Mouse (Mus musculus) embryonic facial prominence, embryonic 15.5 days (tissue): ENCODE results near the gene Bahcc1. TPM values are rescaled to one million over a fixed set of nuclear protein-coding genes. Genes with fewer than 3 reads are reported as not detected.
A peak's percentile ranks its signal among the peaks of the same experiment; 100 is the strongest.

Experiments
- ATAC-seq: fragments of 200-750 bp; cut with Nextera tagmentation; 2 replicates; pipeline ENCODE4 v1.8.0; 2017; ENCODE audit warnings: low read depth, moderate TSS enrichment; ENCODE audit not compliant: insufficient number of reproducible peaks, low FRiP score, low TSS enrichment
- H3K27ac ChIP-seq: fragments of 300-500 bp; sonication (generic); replicated peaks from 2 replicates; pipeline ENCODE4 v1.5.1; 2015; ENCODE audit warnings: mild to moderate bottlenecking, inconsistent platforms
- H3K27me3 ChIP-seq: fragments of 300-500 bp; sonication (generic); 2 replicates; pipeline ENCODE4 v1.6.1; 2015; ENCODE audit warnings: inconsistent platforms
- H3K36me3 ChIP-seq: fragments of 300-500 bp; sonication (generic); 2 replicates; pipeline ENCODE4 v1.6.1; 2015; ENCODE audit warnings: mild to moderate bottlenecking, inconsistent platforms
- H3K4me1 ChIP-seq: fragments of 300-500 bp; sonication (generic); 2 replicates; pipeline ENCODE4 v1.6.1; 2015; ENCODE audit warnings: inconsistent platforms
- H3K4me2 ChIP-seq: fragments of 300-500 bp; sonication (generic); replicated peaks from 2 replicates; pipeline ENCODE4 v1.6.1; 2015; ENCODE audit warnings: mild to moderate bottlenecking, inconsistent platforms
- H3K4me3 ChIP-seq: fragments of 300-500 bp; sonication (generic); replicated peaks from 2 replicates; pipeline ENCODE4 v1.5.1; 2015; ENCODE audit warnings: mild to moderate bottlenecking, inconsistent platforms
- H3K9ac ChIP-seq: fragments of 300-500 bp; sonication (generic); 2 replicates; pipeline ENCODE4 v1.6.1; 2015; ENCODE audit warnings: inconsistent platforms
- H3K9me3 ChIP-seq: fragments of 300-500 bp; sonication (generic); replicated peaks from 2 replicates; pipeline ENCODE4 v1.6.1; 2016; ENCODE audit warnings: inconsistent platforms
- WGBS: fragments of 180-500 bp; shearing (Covaris S2); methylation state at CpG from one replicate; pipeline ENCODE4 v1.1.7; 2015; 5-methylcytosine and 5-hydroxymethylcytosine counted together
- polyA plus RNA-seq: library from polyadenylated mRNA; unstranded; fragments of >200 nt; fragmentation: Nextera tagmentation; extraction: Ambion mirVana; gene quantifications from 2 replicates; pipeline ENCODE4 v1.2.1, GENCODE M21; 2015

Bahcc1 gene
- 7.9 and 9.3 TPM in 2 replicates for polyA plus RNA-seq

DNA sequence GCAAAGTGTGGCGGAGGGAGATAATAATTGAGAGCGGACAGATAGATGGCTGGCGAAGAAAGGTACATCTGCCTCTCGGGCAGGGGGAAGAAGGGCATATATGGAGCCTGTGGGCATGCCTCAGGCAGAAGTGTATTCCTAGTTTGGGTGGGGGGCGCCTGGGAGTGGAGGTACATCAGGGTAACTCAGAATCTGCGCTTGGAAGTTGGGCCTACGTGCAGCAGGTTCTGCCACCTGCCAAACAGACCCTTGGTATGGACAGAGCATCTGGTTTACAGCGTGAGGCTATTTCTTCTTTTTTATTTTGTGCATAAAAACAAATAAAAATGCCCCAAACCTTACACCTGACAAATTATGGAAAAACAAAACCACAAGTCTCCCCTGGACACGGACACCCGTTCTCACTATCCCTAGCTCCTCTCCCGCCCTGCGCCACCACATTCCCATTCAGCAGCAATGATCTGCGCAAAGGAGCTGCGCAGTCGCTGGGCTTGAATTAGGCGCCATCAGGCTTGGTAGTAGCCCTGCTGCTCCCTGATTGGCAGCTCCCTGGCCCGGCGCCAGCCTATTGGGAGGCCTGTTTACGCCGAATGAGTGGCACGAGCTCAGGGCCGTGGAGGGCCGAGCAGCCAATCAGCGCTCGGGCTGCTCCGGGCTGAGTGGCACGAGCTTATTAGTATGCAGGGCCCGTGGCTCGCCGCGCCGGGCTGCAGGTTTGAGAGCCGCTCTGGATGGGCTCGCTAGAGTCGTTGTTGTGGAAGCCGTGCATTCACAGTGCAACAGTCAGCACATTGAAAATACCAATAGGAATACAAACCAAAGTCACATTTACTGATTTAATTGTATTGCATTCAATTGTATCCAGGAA is at the start of gene Bahcc1:
Gene Bahcc1 (plus strand): TSS at position 718 of the 868 bp plus-strand sequence.
- Histone ChIP-seq H3K4me1 (peaks cover 46% of the 10 kb centered on the region), H3K9ac (peak within 1 kb of the TSS; percentile 76), H3K4me3 (peak within 1 kb of the TSS; percentile 73), H3K27ac (peak within 1 kb of the TSS; percentile 86), H3K36me3 (no peaks in the 10 kb centered on the region), H3K27me3 (no peaks in the 10 kb centered on the region), H3K4me2 (peak within 1 kb of the TSS; percentile 88), H3K9me3 (no peaks in the 10 kb centered on the region)
- peak; percentile 91 for ATAC-seq
- WGBS, result under 1% methylated on average over 36 of the region's 36 CpGs

- no peak overlapping the region for H3K4me3 ChIP-seq
- no peak overlapping the region for H3K9ac ChIP-seq
- peak overlapping the region; percentile 85; the same call in 1 of the 2 replicates for H3K27ac ChIP-seq
- H3K9me3 ChIP-seq, result no peaks in the 10 kb centered on the region
- H3K27me3 ChIP-seq, result no peaks in the 10 kb centered on the region
- peaks cover 54% of the 10 kb centered on the region for H3K4me1 ChIP-seq
- WGBS, result 20% methylated on average over 1 of the region's 1 CpGs
- ATAC-seq, result no peak
- no peaks in the 10 kb centered on the region for H3K36me3 ChIP-seq
- H3K4me2 ChIP-seq, result no peak overlapping the region
Measured at GRCm38 (mm10) chr11:120183180-120183579, 49.6 kb upstream of the Bahcc1 start.

DNA sequence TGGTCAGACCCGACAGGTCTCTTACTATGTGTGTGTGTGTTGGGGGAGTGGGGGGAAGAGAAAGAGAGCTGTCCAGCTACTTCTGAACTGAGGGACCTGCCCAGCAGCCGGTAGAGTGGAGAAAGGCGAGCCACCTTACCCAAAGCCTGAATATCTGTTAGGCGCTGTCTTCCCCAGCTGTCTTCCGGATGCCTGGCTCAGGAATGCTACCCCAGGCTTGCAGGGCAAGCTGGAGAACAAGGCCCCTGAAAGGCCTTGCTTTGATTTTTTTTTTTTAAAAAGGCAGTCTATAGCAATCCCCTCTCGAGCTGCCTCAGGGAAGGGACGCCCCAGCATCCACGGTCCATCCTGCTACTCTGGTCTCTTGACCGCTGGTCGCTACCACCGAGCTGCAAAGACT is 49.0 kb upstream of the Bahcc1 start:
- peak overlapping the region; percentile 79; the same call in 1 of the 2 replicates for H3K4me2 ChIP-seq
- peaks cover 55% of the 10 kb centered on the region for H3K4me1 ChIP-seq
- H3K27ac ChIP-seq, result peak overlapping the region; percentile 85
- no peaks in the 10 kb centered on the region for H3K36me3 ChIP-seq
- ATAC-seq, result no peak
- 33% methylated on average over 11 of the region's 11 CpGs for WGBS
- H3K27me3 ChIP-seq, result no peaks in the 10 kb centered on the region
- H3K4me3 ChIP-seq, result no peak overlapping the region
- no peak overlapping the region for H3K9ac ChIP-seq
- no peaks in the 10 kb centered on the region for H3K9me3 ChIP-seq

GRCm38 (mm10) chr11:120184371-120185315 is 48.1 kb upstream of the Bahcc1 start:
- H3K27ac ChIP-seq, result peak overlapping the region; percentile 85
- no peaks in the 10 kb centered on the region for H3K27me3 ChIP-seq
- H3K4me3 ChIP-seq, result peak overlapping the region; percentile 78
- no peaks in the 10 kb centered on the region for H3K9me3 ChIP-seq
- H3K9ac ChIP-seq, result peak overlapping the region; percentile 84; the same call in 1 of the 2 replicates
- H3K4me2 ChIP-seq, result peak overlapping the region; percentile 79
- no peaks in the 10 kb centered on the region for H3K36me3 ChIP-seq
- WGBS, result 22% methylated on average over 16 of the region's 16 CpGs
- ATAC-seq, result no peak
- H3K4me1 ChIP-seq, result peaks cover 55% of the 10 kb centered on the region

DNA sequence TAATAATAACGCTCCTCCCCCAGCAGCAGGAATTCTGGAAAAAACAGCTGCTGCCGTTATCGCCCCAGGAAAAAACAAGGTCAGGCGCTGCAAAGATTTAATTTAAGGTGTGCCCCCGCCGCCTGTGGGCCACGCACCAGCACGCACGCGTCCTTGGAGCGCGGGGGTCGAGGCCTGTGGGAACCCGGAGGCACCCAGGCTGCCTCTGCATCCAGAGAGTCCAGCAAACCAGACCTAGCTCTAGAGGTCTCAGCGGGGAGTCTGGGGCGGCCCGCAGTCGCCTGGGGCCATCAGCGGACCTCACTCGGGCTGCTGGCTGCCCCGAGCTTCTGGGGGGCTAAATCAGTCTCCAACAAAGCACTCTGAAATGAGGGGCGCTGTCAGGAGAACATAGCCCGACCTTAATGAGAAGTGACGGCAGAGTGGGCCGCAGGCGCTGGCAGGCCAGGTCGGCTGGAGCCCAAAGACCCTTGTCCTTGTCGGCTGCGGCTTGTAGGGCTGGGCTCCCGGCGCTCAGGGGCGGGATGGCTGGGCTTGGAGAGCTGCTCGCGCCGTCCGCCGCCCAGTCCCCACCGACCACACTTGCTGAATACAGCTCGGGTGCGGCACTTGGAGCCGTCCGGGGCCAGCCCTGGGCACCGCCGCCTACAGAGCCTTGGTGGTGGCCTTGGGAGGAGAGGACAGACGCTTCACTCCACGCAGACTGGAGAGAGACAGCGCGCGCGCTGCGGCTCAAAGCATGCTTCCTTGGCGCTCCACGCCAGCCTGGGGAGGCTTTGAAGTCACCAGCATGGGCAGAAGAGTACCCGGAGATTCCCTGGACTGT is 47.2 kb upstream of the Bahcc1 start:
- Histone ChIP-seq H3K4me2 (peak overlapping the region; percentile 79), H3K4me1 (peaks cover 58% of the 10 kb centered on the region), H3K9me3 (no peaks in the 10 kb centered on the region), H3K36me3 (no peaks in the 10 kb centered on the region), H3K27me3 (no peaks in the 10 kb centered on the region), H3K4me3 (peak overlapping the region; percentile 78), H3K9ac (peak overlapping the region; percentile 84), H3K27ac (peak overlapping the region; percentile 85)
- WGBS, result 3% methylated on average over 54 of the region's 54 CpGs
- peak; percentile 12; the same call in 1 of the 2 replicates for ATAC-seq

DNA sequence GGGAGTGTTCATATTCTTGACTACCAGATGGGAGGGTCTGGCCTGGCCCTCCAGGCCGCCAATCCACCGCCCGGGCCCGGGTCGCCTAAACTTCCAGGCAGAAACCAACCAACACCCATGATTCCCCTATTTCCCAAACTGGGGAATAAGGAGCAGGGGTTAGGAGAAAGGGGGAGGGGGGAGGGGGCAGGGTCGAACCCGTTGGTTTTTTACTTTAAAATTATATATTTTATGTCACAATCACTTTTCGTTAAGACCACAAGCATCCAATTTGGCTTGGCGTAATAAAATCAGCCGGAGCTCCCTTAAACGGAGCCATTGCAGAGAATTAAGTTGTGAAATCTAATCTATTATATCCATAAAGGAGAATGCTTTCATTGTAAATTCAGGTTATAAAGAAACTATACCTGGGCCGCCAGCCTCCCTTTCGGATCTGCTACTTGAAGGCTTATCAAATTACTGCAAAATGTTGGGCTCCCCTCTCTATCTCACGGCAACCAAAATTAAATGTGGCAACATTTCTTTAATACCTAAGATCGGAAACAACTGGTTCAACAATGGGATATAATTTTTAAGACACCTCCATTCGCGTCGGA is 46.5 kb upstream of the Bahcc1 start:
- peaks cover 64% of the 10 kb centered on the region for H3K4me1 ChIP-seq

GRCm38 (mm10) chr11:120186821-120187235 is 45.9 kb upstream of the Bahcc1 start:
- Histone ChIP-seq H3K9ac (peak overlapping the region; percentile 84; the same call in 1 of the 2 replicates), H3K4me3 (peak overlapping the region; percentile 78), H3K4me1 (peaks cover 68% of the 10 kb centered on the region), H3K36me3 (no peaks in the 10 kb centered on the region), H3K27ac (peak overlapping the region; percentile 63; the same call in 1 of the 2 replicates), H3K4me2 (peak overlapping the region; percentile 79), H3K9me3 (no peaks in the 10 kb centered on the region), H3K27me3 (no peaks in the 10 kb centered on the region)
- no peak for ATAC-seq
- 9% methylated on average over 20 of the region's 20 CpGs for WGBS

More for the DNA sequence above, 46.5 kb upstream of the Bahcc1 start:
- H3K4me3 ChIP-seq, result peak overlapping the region; percentile 78
- peak overlapping the region; percentile 84 for H3K9ac ChIP-seq
- no peaks in the 10 kb centered on the region for H3K27me3 ChIP-seq
- WGBS, result 12% methylated on average over 18 of the region's 18 CpGs
- no peak for ATAC-seq
- no peaks in the 10 kb centered on the region for H3K36me3 ChIP-seq
- H3K9me3 ChIP-seq, result no peaks in the 10 kb centered on the region
- H3K27ac ChIP-seq, result peak overlapping the region; percentile 85
- H3K4me2 ChIP-seq, result peak overlapping the region; percentile 79

- Histone ChIP-seq H3K4me1 (peaks cover 68% of the 10 kb centered on the region), H3K27me3 (no peaks in the 10 kb centered on the region), H3K4me2 (peak overlapping the region; percentile 79), H3K27ac (0 out of 2 replicates have a peak overlapping the region, but pooled peaks have one; percentile 94), H3K9me3 (no peaks in the 10 kb centered on the region), H3K4me3 (peak overlapping the region; percentile 78), H3K9ac (peak overlapping the region; percentile 84), H3K36me3 (no peaks in the 10 kb centered on the region)
- WGBS, result 3% methylated on average over 43 of the region's 43 CpGs
- ATAC-seq, result no peak
Measured at GRCm38 (mm10) chr11:120187236-120188101, 45.3 kb upstream of the Bahcc1 start.

- H3K4me1 ChIP-seq, result peaks cover 63% of the 10 kb centered on the region
Measured at GRCm38 (mm10) chr11:120188102-120188480, 44.7 kb upstream of the Bahcc1 start.

More at GRCm38 (mm10) chr11:120188102-120188480, 44.7 kb upstream of the Bahcc1 start:
- H3K27me3 ChIP-seq, result no peaks in the 10 kb centered on the region
- H3K9me3 ChIP-seq, result no peaks in the 10 kb centered on the region
- ATAC-seq, result no peak
- peak overlapping the region; percentile 78 for H3K4me3 ChIP-seq
- H3K27ac ChIP-seq, result peak overlapping the region; percentile 94; the same call in 1 of the 2 replicates
- no peaks in the 10 kb centered on the region for H3K36me3 ChIP-seq
- peak overlapping the region; percentile 84 for H3K9ac ChIP-seq
- WGBS, result 1% methylated on average over 24 of the region's 24 CpGs
- peak overlapping the region; percentile 79 for H3K4me2 ChIP-seq
